Mouse (Mus musculus): ENCODE results near the gene Krtap19-3.

The Krtap19-3 gene

DNA sequence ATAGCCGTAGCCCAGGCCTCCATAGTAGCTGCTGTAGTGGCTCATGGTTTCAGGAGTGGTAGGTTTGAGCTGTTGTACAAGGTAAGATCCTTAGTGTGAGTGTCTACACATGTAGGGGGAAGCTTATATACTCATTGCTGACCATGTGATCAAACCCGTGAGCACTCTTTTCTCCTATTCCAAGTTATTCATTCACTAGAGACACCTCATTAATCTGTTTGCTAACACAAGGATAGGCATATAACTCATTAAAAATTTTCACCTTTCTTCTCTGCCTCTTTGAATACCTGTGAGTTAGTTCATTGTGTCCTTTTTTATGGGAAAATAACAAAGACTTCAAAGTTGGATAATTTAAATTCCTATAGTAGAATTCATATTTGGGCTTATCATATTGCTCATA lies at the start of gene Krtap19-3:
TSS of gene Krtap19-3 (minus strand) at position 101 of the 400 bp plus-strand sequence.
- DNase-seq = no peak

DNA sequence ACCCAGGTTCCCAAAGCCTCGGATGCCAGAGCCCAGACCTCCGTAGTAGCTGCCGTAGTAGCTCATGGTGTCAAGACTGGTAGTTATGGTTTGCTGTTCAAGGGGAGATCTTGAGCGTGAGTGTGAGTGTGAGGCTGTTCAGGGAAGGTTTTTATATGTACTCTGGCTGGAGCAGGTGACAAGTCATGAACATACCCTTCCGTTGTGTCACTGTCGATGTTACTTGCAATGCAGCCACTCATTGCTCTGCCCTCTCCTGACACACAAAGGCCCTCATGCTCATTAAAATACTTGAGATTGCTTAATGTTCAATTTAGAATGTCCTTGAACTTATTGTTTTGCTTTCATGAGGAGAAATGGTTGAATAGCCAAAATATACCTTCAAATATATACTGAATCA lies 18.5 kb upstream of the Krtap19-3 start, which contains the start of gene Krtap19-5:
TSS of gene Krtap19-5 (minus strand) at position 101 of the 400 bp plus-strand sequence.
- DNase-seq = no peak

GRCm38 (mm10) chr16:88886870-88887269 lies 9.0 kb upstream of the Krtap19-3 start:
- no peak for DNase-seq

DNA sequence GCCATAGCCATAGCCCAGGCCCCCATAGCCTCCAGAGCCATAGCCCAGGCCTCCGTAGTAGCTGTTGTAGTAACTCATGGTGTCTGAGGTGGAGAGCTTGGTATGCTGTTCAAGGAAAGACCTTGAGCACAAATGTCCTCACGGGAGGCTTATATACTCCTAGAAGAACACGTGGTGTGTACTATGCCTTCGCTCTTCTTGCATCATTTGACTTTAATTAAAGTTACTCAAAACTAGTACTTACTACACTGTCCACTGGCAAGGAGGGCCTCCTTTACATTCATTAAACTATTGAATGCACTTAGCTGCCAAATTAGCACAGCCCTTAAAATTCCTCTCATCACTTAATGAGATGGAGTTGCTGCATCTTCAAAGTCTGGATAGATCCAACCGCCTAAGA lies 7.2 kb upstream of the Krtap19-3 start, which contains the start of gene Krtap19-4:
TSS of gene Krtap19-4 (minus strand) at position 101 of the 400 bp plus-strand sequence.
- no peak for DNase-seq

DNA sequence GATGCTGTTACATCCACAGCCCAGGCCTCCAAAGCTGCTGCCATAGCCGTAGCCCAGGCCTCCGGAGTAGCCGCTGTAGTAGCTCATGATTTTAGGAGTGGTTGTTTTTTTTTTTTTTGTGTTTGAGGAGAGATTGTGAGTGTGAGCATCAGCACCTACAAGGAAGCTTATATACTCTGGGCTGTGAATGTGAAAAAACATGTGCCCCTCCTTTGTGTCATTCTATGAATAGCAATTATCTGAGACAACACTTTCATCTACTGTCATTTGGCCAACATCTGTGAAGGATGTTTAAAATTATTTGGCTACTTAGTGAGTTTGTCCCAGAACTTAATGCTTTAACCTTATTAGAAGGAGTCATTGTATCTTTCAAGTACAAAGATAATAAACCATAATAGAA lies 3.7 kb downstream of the Krtap19-3 start, which contains the start of gene Krtap19-2:
TSS of gene Krtap19-2 (minus strand) at position 101 of the 400 bp plus-strand sequence.
- no peak for DNase-seq

DNA sequence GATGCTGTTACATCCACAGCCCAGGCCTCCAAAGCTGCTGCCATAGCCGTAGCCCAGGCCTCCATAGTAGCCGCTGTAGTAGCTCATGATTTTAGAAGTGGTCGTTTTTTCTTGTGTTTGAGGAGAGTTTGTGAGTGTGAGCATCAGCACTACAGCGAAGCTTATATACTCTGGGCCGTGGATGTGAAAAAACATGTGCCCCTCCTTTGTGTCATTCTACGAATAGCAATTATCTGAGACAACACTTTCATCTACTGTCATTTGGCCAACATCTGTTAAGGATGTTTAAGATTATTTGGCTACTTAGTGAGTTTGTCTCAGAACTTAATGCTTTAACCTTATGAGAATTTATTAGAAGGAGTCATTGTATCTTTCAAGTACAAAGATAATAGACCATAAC lies 8.5 kb downstream of the Krtap19-3 start, which contains the start of gene Krtap19-1:
TSS of gene Krtap19-1 (minus strand) at position 101 of the 400 bp plus-strand sequence.
- DNase-seq = no peak

- no peak for DNase-seq
These were observed 12.9 kb downstream of the Krtap19-3 start for GRCm38 (mm10) chr16:88864887-88865407.

GRCm38 (mm10) chr16:88851450-88851849 lies 26.4 kb downstream of the Krtap19-3 start:
- no peak for DNase-seq

DNA sequence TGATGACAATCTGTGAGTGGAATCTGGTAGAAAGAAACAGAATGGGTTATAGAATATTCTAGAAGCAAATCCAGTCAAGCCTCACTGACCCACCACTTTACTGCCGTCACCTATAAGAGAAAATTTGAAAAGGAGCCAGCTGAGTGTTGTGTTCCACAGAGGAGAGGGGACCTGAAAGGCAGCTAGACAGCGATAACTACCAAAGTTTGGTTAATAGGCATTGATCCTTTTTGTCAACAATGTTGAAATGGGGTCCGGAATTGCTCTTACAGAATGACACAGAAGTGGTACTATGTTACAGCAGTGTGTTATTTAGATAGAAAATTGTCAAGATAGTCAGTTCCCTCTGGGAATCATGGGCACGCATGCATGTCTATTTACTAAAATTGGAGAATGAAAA lies 29.3 kb downstream of the Krtap19-3 start:
- no peak for DNase-seq

DNA sequence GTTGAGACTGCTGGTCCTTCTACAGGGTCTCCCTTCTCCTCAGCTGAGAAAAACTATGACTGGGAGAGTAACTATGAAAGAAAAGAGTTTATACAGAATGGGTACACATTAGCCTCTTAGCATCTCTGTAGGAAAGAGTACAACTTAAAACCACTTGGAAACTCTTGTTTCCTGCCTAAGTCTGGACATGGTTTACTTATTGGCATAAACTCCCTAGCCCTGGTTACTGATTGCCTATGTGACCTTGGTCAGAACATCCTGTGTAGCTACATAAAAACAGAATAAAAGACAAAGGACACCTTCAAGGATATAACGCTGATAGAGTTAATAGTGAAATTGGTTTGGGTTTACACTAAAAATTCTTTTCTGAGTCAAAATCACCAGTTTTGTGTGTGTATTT lies 30.5 kb downstream of the Krtap19-3 start:
- no peak for DNase-seq
